Mouse (Mus musculus): Measurements from ENCODE around the gene Gm3532. TPM values are rescaled to one million over a fixed set of nuclear protein-coding genes. Genes with fewer than 3 reads are reported as not detected.
"Not testable (repeated sequence)": the region's sequence is repeated elsewhere in the genome, so short reads cannot be mapped to it uniquely, and the experiment has no call there.

Gm3532 gene
- not detected for total RNA-seq (2021)
- long read RNA-seq, experiment 1: 0 reads
- long read RNA-seq, experiment 2: 0 reads

- intact Hi-C loops (cut with DNase I; ENCODE audit: low total_unique reads); DNase-seq: not testable (repeated sequence)
Observed at GRCm38 (mm10) chr14:5538196-5538595, at the start of gene Gm3532. Gm3532 (plus strand) TSS chr14:5538496.

- intact Hi-C loops (cut with DNase I; ENCODE audit: low total_unique reads): not testable (repeated sequence)
Observed at GRCm38 (mm10) chr14:5501374-5501773, 36.9 kb upstream of the Gm3532 start, which contains the start of gene Gm3488. Gm3488 (plus strand) TSS chr14:5501674.

More at GRCm38 (mm10) chr14:5501374-5501773, 36.9 kb upstream of the Gm3532 start, which contains the start of gene Gm3488:
- not testable (repeated sequence) for DNase-seq

Other genes starting within 250 kb of the Gm3532 start
- gene Gm3542, start 203.6 kb upstream of the Gm3532 start, total RNA-seq (2021): not detected
- under 1 TPM; 0.20 to 0.25 TPM for gene Gm3500, start 149.4 kb upstream of the Gm3532 start, total RNA-seq (2021)
- under 1 TPM; 0.72 to 0.82 TPM for gene Gm3194, start 83.0 kb upstream of the Gm3532 start, total RNA-seq (2021)
- gene Gm8246, start 60.7 kb upstream of the Gm3532 start, total RNA-seq (2021): not detected
- gene Gm3187, start 54.3 kb upstream of the Gm3532 start, total RNA-seq (2021): not detected
- gene Gm3488, start 36.8 kb upstream of the Gm3532 start, total RNA-seq (2021): under 1 TPM in 1 of 2 experiments, not detected in 1; 0.47 TPM
- gene Gm8265, start 94.5 kb downstream of the Gm3532 start, total RNA-seq (2021): not detected
- not detected for gene Gm9603, start 149.0 kb downstream of the Gm3532 start, total RNA-seq (2021)
- gene Gm3373, start 203.1 kb downstream of the Gm3532 start, total RNA-seq (2021): not detected

All from gastrocnemius, postnatal 14 days (tissue).